Mouse (Mus musculus): Measurements from ENCODE around the gene Myo6. TPM values are rescaled to one million over a fixed set of nuclear protein-coding genes. Genes with fewer than 3 reads are reported as not detected.
A peak's percentile ranks its signal among the peaks of the same experiment; 100 is the strongest.

Myo6 gene
- polyA plus RNA-seq, 1 experiment from 2014 or later = 60.8 TPM

DNA sequence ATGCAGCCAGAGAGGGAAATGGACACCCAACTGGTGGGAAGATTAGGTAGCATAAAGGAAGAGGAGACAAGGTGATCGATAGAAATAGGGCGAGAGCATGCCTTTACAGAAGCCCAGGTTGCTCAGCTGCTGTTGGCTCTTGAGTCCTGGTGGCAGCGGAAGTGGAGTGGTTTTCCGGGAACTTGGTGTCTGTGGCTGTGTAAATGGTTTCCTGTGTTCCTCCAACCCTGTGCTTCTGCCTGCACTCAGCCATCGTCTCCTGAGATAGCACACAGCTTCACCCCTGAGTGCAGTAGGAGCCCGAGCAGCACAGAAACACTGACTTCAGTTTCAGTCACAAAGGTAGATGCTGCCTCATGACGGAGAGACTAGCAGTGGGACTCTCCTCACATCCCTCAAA lies 101.7 kb downstream of the Myo6 start:
- no peak overlapping the region for H3K4me2 ChIP-seq (replicated peaks; ENCODE audit: low read depth, low read length)
- H3K4me1 ChIP-seq (ENCODE audit: control insufficient read depth, insufficient read depth, low read length) = no peaks in the 10 kb centered on the region
- no peak overlapping the region for H3K4me3 ChIP-seq (ENCODE audit: low read length)
- no peak overlapping the region for H3K27ac ChIP-seq (ENCODE audit: low read depth, low read length)
- WGBS = 82% methylated on average over 7 of the region's 7 CpGs
- no peak for ATAC-seq (ENCODE audit: low FRiP score, low TSS enrichment)
- H3K9me3 ChIP-seq (ENCODE audit: control insufficient read depth, low read length) = no peaks in the 10 kb centered on the region
- no peak overlapping the region for H3K9ac ChIP-seq (ENCODE audit: low read depth, low read length)
- H3K36me3 ChIP-seq (ENCODE audit: control insufficient read depth, insufficient read depth, low read length) = 0 out of 2 replicates have a peak, but pooled peaks cover 3% of the 10 kb centered on the region
- no peaks in the 10 kb centered on the region for H3K27me3 ChIP-seq (ENCODE audit: control insufficient read depth, insufficient read depth, low read length)

DNA sequence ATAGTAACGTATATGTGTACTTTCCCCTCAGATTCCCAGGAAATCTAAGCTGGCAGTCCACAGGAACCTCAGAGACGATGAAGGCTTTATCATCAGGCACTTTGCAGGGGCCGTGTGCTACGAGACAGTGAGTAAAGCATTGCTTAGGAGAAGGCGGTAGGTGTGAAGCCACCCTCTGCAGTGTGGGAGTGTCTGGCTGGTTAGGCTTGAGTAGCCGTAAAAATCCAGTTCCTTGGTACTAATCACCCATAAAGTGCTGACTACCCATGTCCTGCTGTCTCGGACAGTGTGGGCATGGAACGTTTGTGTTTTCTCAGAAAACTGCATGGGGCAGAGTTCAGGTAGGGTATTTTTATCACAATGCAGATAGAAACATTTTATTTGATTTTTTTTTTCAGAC lies 104.8 kb downstream of the Myo6 start:
- no peak overlapping the region for H3K27ac ChIP-seq (ENCODE audit: low read depth, low read length)
- no peaks in the 10 kb centered on the region for H3K9me3 ChIP-seq (ENCODE audit: control insufficient read depth, low read length)
- no peaks in the 10 kb centered on the region for H3K4me1 ChIP-seq (ENCODE audit: control insufficient read depth, insufficient read depth, low read length)
- H3K9ac ChIP-seq (ENCODE audit: low read depth, low read length) = no peak overlapping the region
- no peak overlapping the region for H3K4me3 ChIP-seq (ENCODE audit: low read length)
- H3K36me3 ChIP-seq (ENCODE audit: control insufficient read depth, insufficient read depth, low read length) = peaks cover 3% of the 10 kb centered on the region; the same call in 1 of the 2 replicates
- no peaks in the 10 kb centered on the region for H3K27me3 ChIP-seq (ENCODE audit: control insufficient read depth, insufficient read depth, low read length)
- no peak overlapping the region for H3K4me2 ChIP-seq (replicated peaks; ENCODE audit: low read depth, low read length)
- peak; percentile 90 for ATAC-seq (ENCODE audit: low FRiP score, low TSS enrichment)
- 28% methylated on average over 8 of the region's 8 CpGs for WGBS

- no peaks in the 10 kb centered on the region for H3K27me3 ChIP-seq (ENCODE audit: control insufficient read depth, insufficient read depth, low read length)
- no peak overlapping the region for H3K4me2 ChIP-seq (replicated peaks; ENCODE audit: low read depth, low read length)
- H3K4me1 ChIP-seq (ENCODE audit: control insufficient read depth, insufficient read depth, low read length) = no peaks in the 10 kb centered on the region
- H3K27ac ChIP-seq (ENCODE audit: low read depth, low read length) = no peak overlapping the region
- H3K9me3 ChIP-seq (ENCODE audit: control insufficient read depth, low read length) = no peaks in the 10 kb centered on the region
- H3K36me3 ChIP-seq (ENCODE audit: control insufficient read depth, insufficient read depth, low read length) = peaks cover 12% of the 10 kb centered on the region
- no peak overlapping the region for H3K9ac ChIP-seq (ENCODE audit: low read depth, low read length)
- WGBS = 89% methylated on average over 1 of the region's 1 CpGs
- H3K4me3 ChIP-seq (ENCODE audit: low read length) = no peak overlapping the region
- ATAC-seq (ENCODE audit: low FRiP score, low TSS enrichment) = no peak
Measured at GRCm38 (mm10) chr9:80272951-80273350, 108.1 kb downstream of the Myo6 start.

DNA sequence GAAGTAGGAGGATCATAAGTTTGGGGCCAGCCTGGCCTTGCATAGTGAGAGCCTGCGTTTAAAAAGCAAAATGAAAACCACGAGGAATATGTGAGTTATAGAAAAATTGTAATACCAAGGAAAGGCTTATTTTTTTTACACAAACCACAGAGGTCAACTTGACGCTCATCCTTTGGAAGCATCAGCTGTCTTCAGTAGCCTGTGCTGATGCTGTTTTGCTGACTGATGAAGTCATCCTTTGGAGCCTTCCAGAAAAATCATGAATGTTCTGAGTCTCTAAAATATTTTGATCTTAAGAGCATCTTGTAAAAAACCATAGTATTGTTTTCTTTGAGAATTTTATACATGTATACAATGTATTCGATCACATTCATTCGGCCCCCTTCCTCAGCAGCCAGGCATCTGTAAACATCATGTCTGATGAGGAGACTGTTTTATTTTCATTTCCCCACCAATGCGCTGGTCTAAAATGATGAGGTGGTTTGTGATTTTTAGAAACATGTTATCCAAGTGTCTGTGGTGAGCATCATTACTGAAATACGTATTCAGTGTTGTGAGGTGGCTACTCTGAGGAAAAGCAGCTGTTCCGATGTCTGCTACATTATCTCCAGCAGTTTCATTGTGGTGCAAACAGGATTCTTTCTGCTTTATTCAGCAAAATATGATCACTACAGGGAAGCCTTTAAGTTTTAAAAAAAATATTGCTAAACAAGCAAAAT lies 110.4 kb downstream of the Myo6 start:
- 78% methylated on average over 8 of the region's 8 CpGs for WGBS
- no peak overlapping the region for H3K4me3 ChIP-seq (ENCODE audit: low read length)
- no peak overlapping the region for H3K4me2 ChIP-seq (replicated peaks; ENCODE audit: low read depth, low read length)
- peaks cover 12% of the 10 kb centered on the region for H3K36me3 ChIP-seq (ENCODE audit: control insufficient read depth, insufficient read depth, low read length)
- H3K9ac ChIP-seq (ENCODE audit: low read depth, low read length) = no peak overlapping the region
- no peak for ATAC-seq (ENCODE audit: low FRiP score, low TSS enrichment)
- no peak overlapping the region for H3K27ac ChIP-seq (ENCODE audit: low read depth, low read length)
- no peaks in the 10 kb centered on the region for H3K4me1 ChIP-seq (ENCODE audit: control insufficient read depth, insufficient read depth, low read length)
- no peaks in the 10 kb centered on the region for H3K27me3 ChIP-seq (ENCODE audit: control insufficient read depth, insufficient read depth, low read length)
- no peaks in the 10 kb centered on the region for H3K9me3 ChIP-seq (ENCODE audit: control insufficient read depth, low read length)

- no peak overlapping the region for H3K27ac ChIP-seq (ENCODE audit: low read depth, low read length)
- no peaks in the 10 kb centered on the region for H3K27me3 ChIP-seq (ENCODE audit: control insufficient read depth, insufficient read depth, low read length)
- H3K4me3 ChIP-seq (ENCODE audit: low read length) = no peak overlapping the region
- 84% methylated on average over 1 of the region's 1 CpGs for WGBS
- H3K4me2 ChIP-seq (replicated peaks; ENCODE audit: low read depth, low read length) = no peak overlapping the region
- H3K4me1 ChIP-seq (ENCODE audit: control insufficient read depth, insufficient read depth, low read length) = no peaks in the 10 kb centered on the region
- ATAC-seq (ENCODE audit: low FRiP score, low TSS enrichment) = no peak
- H3K9me3 ChIP-seq (ENCODE audit: control insufficient read depth, low read length) = no peaks in the 10 kb centered on the region
- H3K36me3 ChIP-seq (ENCODE audit: control insufficient read depth, insufficient read depth, low read length) = peaks cover 12% of the 10 kb centered on the region
- no peak overlapping the region for H3K9ac ChIP-seq (ENCODE audit: low read depth, low read length)
Measured at GRCm38 (mm10) chr9:80275772-80276134, 110.9 kb downstream of the Myo6 start.

- Histone ChIP-seq H3K4me2 (replicated peaks; ENCODE audit: low read depth, low read length) (no peak overlapping the region), H3K9me3 (ENCODE audit: control insufficient read depth, low read length) (no peaks in the 10 kb centered on the region), H3K9ac (ENCODE audit: low read depth, low read length) (no peak overlapping the region), H3K4me3 (ENCODE audit: low read length) (no peak overlapping the region), H3K27ac (ENCODE audit: low read depth, low read length) (no peak overlapping the region), H3K27me3 (ENCODE audit: control insufficient read depth, insufficient read depth, low read length) (no peaks in the 10 kb centered on the region), H3K4me1 (ENCODE audit: control insufficient read depth, insufficient read depth, low read length) (no peaks in the 10 kb centered on the region), H3K36me3 (ENCODE audit: control insufficient read depth, insufficient read depth, low read length) (peaks cover 12% of the 10 kb centered on the region)
- no peak; the same call in 1 of the 2 replicates for ATAC-seq (ENCODE audit: low FRiP score, low TSS enrichment)
- WGBS = 42% methylated on average over 2 of the region's 2 CpGs
Measured at GRCm38 (mm10) chr9:80277157-80277556, 112.3 kb downstream of the Myo6 start.

DNA sequence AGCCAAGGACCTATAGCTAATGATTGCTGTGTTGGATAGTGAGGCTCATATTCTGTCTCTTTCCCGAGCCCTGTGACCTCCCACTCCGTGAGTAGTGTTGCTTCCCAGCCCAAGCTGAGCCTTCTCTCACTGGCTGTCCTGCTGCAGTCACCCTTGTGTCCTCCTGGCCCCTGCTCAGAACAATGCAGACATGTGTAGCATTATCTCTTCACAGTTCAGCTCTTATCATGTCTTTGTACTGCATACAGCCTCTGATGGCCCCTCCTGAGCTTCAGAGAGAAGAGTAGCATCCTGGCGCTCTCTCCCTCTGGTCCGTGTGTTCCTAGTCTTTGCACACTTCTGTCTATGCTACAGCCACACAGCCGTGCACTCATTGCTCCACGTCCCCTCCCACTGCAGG lies 112.9 kb downstream of the Myo6 start:
- Histone ChIP-seq H3K4me1 (ENCODE audit: control insufficient read depth, insufficient read depth, low read length) (no peaks in the 10 kb centered on the region), H3K9ac (ENCODE audit: low read depth, low read length) (no peak overlapping the region), H3K4me2 (replicated peaks; ENCODE audit: low read depth, low read length) (no peak overlapping the region), H3K9me3 (ENCODE audit: control insufficient read depth, low read length) (no peaks in the 10 kb centered on the region), H3K4me3 (ENCODE audit: low read length) (no peak overlapping the region), H3K27me3 (ENCODE audit: control insufficient read depth, insufficient read depth, low read length) (no peaks in the 10 kb centered on the region), H3K36me3 (ENCODE audit: control insufficient read depth, insufficient read depth, low read length) (peaks cover 12% of the 10 kb centered on the region), H3K27ac (ENCODE audit: low read depth, low read length) (no peak overlapping the region)
- ATAC-seq (ENCODE audit: low FRiP score, low TSS enrichment) = no peak
- WGBS = 92% methylated on average over 6 of the region's 6 CpGs

DNA sequence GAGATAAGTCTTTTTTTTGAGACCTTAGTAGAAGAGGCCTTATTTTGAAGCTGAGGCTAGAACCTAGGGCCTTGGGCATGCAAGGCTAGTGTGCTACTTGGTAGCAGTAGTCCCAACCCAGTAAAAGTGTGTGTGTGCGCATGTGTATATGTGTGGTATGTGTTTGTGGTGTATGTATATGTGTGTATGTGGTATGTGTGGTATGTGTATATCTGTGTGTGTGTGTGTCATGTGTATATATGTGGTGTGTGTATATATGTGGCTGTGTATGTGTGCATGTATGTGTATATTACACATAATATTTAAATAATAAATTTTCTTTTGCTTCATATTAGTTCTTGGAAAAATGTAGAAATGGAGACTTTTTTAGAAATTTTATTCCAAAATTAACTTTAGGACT lies 115.9 kb downstream of the Myo6 start:
- 90% methylated on average over 1 of the region's 1 CpGs for WGBS
- peaks cover 14% of the 10 kb centered on the region; the same call in 1 of the 2 replicates for H3K36me3 ChIP-seq (ENCODE audit: control insufficient read depth, insufficient read depth, low read length)
- ATAC-seq (ENCODE audit: low FRiP score, low TSS enrichment) = no peak

DNA sequence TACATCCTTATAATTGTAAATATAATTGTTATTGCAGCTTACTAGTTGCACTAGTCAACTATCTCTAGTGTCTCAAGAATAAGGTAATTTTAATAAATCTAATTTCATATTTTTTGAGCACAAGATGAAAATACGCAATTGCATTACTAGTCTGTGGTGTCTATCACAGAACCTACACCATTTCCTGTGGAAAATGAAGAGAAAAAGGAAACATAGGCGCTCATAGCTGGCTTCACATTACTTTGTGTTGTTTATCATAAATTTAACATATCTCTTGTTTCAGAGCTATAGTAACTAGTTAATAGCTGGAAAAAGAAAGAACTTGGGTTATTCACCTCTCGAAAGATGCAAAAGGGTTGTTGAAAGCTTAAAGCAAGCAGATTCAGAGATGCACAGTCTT lies 117.6 kb downstream of the Myo6 start:
- no peak for ATAC-seq (ENCODE audit: low FRiP score, low TSS enrichment)
- Histone ChIP-seq H3K27me3 (ENCODE audit: control insufficient read depth, insufficient read depth, low read length) (no peaks in the 10 kb centered on the region), H3K4me2 (replicated peaks; ENCODE audit: low read depth, low read length) (no peak overlapping the region), H3K4me1 (ENCODE audit: control insufficient read depth, insufficient read depth, low read length) (no peaks in the 10 kb centered on the region), H3K36me3 (ENCODE audit: control insufficient read depth, insufficient read depth, low read length) (peaks cover 10% of the 10 kb centered on the region; the same call in 1 of the 2 replicates), H3K9me3 (ENCODE audit: control insufficient read depth, low read length) (no peaks in the 10 kb centered on the region), H3K4me3 (ENCODE audit: low read length) (no peak overlapping the region), H3K27ac (ENCODE audit: low read depth, low read length) (no peak overlapping the region), H3K9ac (ENCODE audit: low read depth, low read length) (no peak overlapping the region)
- WGBS = 93% methylated on average over 3 of the region's 3 CpGs

More for the DNA sequence above, 115.9 kb downstream of the Myo6 start:
- no peaks in the 10 kb centered on the region for H3K4me1 ChIP-seq (ENCODE audit: control insufficient read depth, insufficient read depth, low read length)
- H3K9me3 ChIP-seq (ENCODE audit: control insufficient read depth, low read length) = no peaks in the 10 kb centered on the region
- no peak overlapping the region for H3K27ac ChIP-seq (ENCODE audit: low read depth, low read length)
- H3K4me3 ChIP-seq (ENCODE audit: low read length) = no peak overlapping the region
- no peaks in the 10 kb centered on the region for H3K27me3 ChIP-seq (ENCODE audit: control insufficient read depth, insufficient read depth, low read length)
- no peak overlapping the region for H3K9ac ChIP-seq (ENCODE audit: low read depth, low read length)
- no peak overlapping the region for H3K4me2 ChIP-seq (replicated peaks; ENCODE audit: low read depth, low read length)
